Mouse (Mus musculus) midbrain, embryonic 10.5 days (tissue): ENCODE results near the gene Hapln2. TPM values are rescaled to one million over a fixed set of nuclear protein-coding genes. Genes with fewer than 3 reads are reported as not detected.

ENCODE experiments used
- DNase-seq: peaks from one replicate; pipeline ENCODE4 v3.0.0-alpha.2; 2017; ENCODE audit warnings: low spot score
- H3K27ac ChIP-seq: fragments of 300-500 bp; sonication (generic); replicated peaks from 2 replicates; pipeline ENCODE4 v1.5.1; 2016; ENCODE audit warnings: mild to moderate bottlenecking
- H3K27me3 ChIP-seq: fragments of 300-500 bp; sonication (generic); 2 replicates; pipeline ENCODE4 v1.6.1; 2016; ENCODE audit warnings: low read depth, mild to moderate bottlenecking; ENCODE audit not compliant: poor library complexity, severe bottlenecking
- H3K36me3 ChIP-seq: fragments of 300-500 bp; sonication (generic); 2 replicates; pipeline ENCODE4 v1.6.1; 2016; ENCODE audit warnings: mild to moderate bottlenecking, moderate library complexity
- H3K4me1 ChIP-seq: fragments of 300-500 bp; sonication (generic); 2 replicates; pipeline ENCODE4 v1.6.1; 2016
- H3K4me3 ChIP-seq: fragments of 300-500 bp; sonication (generic); 2 replicates; pipeline ENCODE4 v1.5.1; 2016; ENCODE audit warnings: mild to moderate bottlenecking, moderate library complexity
- H3K9me3 ChIP-seq: fragments of 300-500 bp; sonication (generic); replicated peaks from 2 replicates; pipeline ENCODE4 v1.6.1; 2016; ENCODE audit warnings: mild to moderate bottlenecking
- WGBS: fragments of 180-500 bp; shearing (Covaris S2); methylation state at CpG from one replicate; pipeline ENCODE4 v1.1.7; 2016; 5-methylcytosine and 5-hydroxymethylcytosine counted together
- polyA plus RNA-seq: library from polyadenylated mRNA; unstranded; fragments of >200 nt; fragmentation: Nextera tagmentation; extraction: Ambion mirVana; gene quantifications from 2 replicates; pipeline ENCODE4 v1.2.1, GENCODE M21; 2016

The Hapln2 gene
- polyA plus RNA-seq, 1 experiment from 2014 or later: not detected

DNA sequence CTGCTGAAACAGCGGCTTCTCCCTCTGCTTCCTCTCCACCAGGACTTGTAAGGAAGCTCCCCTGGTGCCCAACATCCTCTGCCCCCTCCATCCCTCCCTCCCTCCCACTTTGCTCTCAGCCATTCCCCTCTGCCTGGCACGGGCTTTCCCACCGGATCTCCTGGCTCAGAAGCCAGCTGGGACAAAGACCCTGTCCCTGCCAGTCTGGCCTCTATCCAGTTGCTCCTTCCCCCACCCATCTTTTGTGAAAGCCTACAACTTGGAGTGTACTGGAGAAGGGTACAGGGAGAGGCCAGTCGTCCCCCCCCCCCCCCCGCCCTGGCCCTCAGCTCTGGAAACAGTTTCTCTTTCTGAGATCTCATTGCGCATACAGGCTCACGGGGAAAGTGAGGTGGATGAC is 28.6 kb downstream of the Hapln2 start:
- Histone ChIP-seq H3K4me3 (peak overlapping the region; percentile 56; the same call in 1 of the 2 replicates), H3K9me3 (no peaks in the 10 kb centered on the region; the same call in 1 of the 2 replicates), H3K27me3 (peaks cover 100% of the 10 kb centered on the region), H3K4me1 (peaks cover 62% of the 10 kb centered on the region), H3K27ac (no peak overlapping the region), H3K36me3 (no peaks in the 10 kb centered on the region)
- 3% methylated on average over 7 of the region's 7 CpGs for WGBS
- DNase-seq: no peak

DNA sequence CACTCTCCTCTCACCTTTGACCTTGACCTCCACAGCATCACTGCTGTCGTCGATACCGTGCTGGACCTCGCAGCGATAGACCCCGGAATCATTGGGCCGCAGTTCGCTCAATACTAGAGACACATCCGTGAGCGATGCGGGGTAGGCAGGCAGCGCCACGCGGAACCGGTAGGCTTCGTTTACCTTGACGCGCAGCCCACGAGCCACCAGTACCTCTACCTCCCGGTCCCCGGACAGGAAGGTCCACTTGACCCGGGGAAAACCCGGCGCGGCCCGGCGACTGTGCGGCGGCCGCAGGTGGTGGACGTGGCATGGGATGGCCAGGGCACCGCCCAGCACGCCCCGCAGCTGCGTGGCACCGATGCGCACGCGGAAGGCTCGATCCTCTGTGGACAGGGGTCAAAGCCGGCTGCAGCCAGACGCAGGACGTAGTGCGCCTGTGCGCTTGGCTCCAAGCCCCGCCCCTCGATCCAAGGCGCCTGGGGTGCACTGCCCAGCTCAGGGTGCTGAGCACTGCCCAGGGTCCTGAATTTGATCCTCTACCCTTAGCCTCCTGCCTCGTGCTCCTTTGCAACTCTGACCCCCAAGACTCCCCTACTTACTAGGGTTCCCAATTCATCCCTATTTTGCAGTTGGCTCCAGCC is 30.3 kb downstream of the Hapln2 start:
- Histone ChIP-seq H3K9me3 (no peaks in the 10 kb centered on the region), H3K27me3 (peaks cover 100% of the 10 kb centered on the region), H3K4me3 (peak overlapping the region; percentile 52), H3K36me3 (no peaks in the 10 kb centered on the region), H3K27ac (no peak overlapping the region), H3K4me1 (peaks cover 72% of the 10 kb centered on the region)
- WGBS: under 1% methylated on average over 49 of the region's 49 CpGs
- DNase-seq: no peak

DNA sequence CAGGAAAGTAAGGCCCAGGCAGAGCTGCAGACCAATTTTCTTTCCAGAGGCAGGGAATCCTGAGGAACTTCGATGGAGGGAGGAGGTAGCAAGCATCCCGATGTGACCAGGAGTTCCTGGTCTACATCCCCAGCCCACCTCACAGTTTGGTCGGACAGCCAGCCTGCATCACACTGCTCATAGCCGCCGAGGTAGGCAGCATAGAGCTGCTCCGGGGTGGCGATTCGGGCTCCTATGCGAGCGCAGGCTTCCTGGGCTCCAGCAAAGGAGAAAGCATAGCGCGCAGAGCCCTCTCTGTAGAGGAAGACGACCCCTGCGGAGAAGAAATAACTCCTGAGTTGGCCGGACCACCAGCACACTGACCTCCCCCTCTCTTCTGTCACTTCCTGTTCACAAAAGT is 31.0 kb downstream of the Hapln2 start:
- peak overlapping the region; percentile 52 for H3K4me3 ChIP-seq
- H3K27ac ChIP-seq: no peak overlapping the region
- DNase-seq: peak; percentile 40
- 2% methylated on average over 15 of the region's 15 CpGs for WGBS
- H3K36me3 ChIP-seq: no peaks in the 10 kb centered on the region
- H3K27me3 ChIP-seq: peaks cover 100% of the 10 kb centered on the region
- H3K4me1 ChIP-seq: peaks cover 67% of the 10 kb centered on the region
- H3K9me3 ChIP-seq: no peaks in the 10 kb centered on the region

DNA sequence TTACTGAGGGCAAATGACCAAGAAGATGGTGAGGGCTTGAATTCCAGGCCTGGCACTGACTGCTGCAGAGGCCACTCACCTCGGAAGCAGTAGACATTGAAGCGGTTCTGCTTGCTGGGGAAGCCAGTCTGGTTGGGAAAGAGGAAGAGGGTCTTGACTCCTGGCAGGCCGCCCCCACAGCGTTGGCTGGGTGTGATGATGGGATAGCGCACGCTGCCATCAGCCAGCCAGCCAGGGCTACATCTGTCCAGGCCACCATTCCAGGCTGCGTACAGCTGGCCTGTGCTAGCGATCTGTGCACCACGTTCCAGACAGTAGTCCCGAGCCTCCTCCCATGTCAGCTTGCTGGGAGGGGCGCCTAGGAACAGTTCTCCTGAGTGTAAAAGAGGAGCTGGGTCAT is 32.1 kb downstream of the Hapln2 start:
- H3K9me3 ChIP-seq: no peaks in the 10 kb centered on the region
- no peak overlapping the region for H3K27ac ChIP-seq
- WGBS: 24% methylated on average over 11 of the region's 11 CpGs
- H3K36me3 ChIP-seq: no peaks in the 10 kb centered on the region
- DNase-seq: no peak
- peaks cover 63% of the 10 kb centered on the region for H3K4me1 ChIP-seq
- no peak overlapping the region for H3K4me3 ChIP-seq
- peaks cover 100% of the 10 kb centered on the region for H3K27me3 ChIP-seq

DNA sequence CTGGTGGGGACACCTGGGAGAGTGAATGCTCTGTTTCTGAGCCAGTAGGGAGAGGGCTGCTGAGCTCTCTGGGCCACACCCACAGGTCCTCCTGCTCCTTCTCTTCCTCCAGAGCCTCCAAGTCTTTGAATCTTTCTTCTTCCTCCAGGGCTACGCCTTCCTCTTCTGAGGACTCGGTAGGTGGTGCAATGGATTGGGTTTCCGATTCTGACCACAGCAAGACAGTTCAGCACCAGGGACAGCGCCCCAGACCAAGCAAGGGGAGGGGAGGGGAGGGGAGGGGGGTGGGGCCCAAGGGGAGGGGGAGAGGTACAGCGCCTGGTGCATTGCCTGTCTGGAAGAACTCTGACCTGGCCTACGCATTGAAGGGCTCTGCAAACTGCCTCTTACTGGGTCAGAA is 33.9 kb downstream of the Hapln2 start:
- Histone ChIP-seq H3K4me3 (no peak overlapping the region), H3K27me3 (peaks cover 100% of the 10 kb centered on the region), H3K9me3 (no peaks in the 10 kb centered on the region), H3K4me1 (peaks cover 55% of the 10 kb centered on the region), H3K27ac (peak overlapping the region; percentile 25; the same call in 1 of the 2 replicates), H3K36me3 (no peaks in the 10 kb centered on the region)
- DNase-seq: peak; percentile 71
- WGBS: 2% methylated on average over 5 of the region's 6 CpGs

DNA sequence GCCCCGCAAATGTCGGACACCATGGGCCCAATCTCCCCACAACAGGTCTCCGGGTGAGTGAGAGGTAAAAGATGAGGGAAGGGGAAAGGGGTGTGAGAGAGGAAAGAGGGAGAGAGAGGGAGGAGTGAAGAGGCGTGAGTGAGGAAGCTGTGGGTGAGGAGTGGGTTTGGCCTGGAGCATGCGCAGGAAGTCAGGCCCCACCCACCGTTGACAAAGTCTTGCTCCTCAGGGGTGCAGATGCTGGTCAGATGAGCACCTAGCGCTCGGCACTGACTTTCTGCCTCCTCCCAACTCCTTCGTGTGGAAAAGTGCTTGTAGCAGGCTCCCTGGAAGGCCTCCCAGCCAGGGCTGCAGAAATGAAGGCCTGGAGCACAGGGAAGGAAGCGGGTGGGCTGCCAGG is 37.4 kb downstream of the Hapln2 start:
- Histone ChIP-seq H3K4me3 (no peak overlapping the region), H3K27me3 (peaks cover 77% of the 10 kb centered on the region), H3K27ac (peak overlapping the region; percentile 17; the same call in 1 of the 2 replicates), H3K36me3 (no peaks in the 10 kb centered on the region), H3K9me3 (no peaks in the 10 kb centered on the region), H3K4me1 (peaks cover 67% of the 10 kb centered on the region)
- no peak for DNase-seq
- 36% methylated on average over 10 of the region's 10 CpGs for WGBS

DNA sequence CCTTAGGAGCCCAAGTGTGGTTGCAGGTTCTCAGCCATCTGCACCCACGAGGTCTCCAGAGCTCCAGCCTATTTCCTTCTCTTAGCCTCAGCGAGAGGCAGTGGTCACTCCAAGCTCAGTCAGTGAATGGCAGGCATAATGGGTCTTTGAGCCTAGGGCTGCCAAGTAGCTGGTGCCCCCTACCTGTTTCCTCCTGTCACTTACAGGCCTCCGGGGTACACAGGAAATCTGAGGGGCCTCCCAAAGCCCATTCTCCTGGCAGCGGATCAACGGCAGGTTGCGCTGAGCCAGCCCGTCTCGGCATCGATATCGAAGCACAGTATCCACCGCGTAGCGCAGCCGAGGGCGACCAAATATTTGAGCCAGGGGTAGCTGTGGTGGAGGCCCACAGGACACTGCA is 39.3 kb downstream of the Hapln2 start:
- DNase-seq: no peak
- 7% methylated on average over 15 of the region's 15 CpGs for WGBS
- peak overlapping the region; percentile 84 for H3K27ac ChIP-seq
- no peaks in the 10 kb centered on the region for H3K9me3 ChIP-seq
- H3K36me3 ChIP-seq: no peaks in the 10 kb centered on the region
- H3K27me3 ChIP-seq: peaks cover 59% of the 10 kb centered on the region
- H3K4me3 ChIP-seq: peak overlapping the region; percentile 50
- peaks cover 79% of the 10 kb centered on the region for H3K4me1 ChIP-seq

DNA sequence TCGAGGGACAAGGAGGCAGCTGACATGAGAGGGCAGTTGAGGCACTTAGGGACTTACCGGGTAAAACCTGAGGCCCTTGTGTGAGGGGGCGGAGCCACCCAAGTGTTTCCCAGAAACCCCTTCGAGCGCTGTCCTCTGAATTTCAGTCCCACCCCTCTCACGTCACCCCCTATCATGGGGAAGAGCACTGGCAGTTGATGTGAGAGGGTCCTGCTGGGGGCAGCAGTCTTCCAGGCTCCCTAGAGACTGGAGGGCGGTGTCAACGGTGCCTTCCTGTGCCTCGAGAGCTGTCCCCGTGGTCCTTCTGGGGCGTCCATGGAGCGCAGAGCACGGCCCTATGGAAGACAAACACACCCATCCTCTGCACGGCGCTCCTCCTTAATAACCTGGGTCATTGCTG is 39.8 kb downstream of the Hapln2 start:
- Histone ChIP-seq H3K4me3 (peak overlapping the region; percentile 50), H3K9me3 (no peaks in the 10 kb centered on the region), H3K4me1 (peaks cover 79% of the 10 kb centered on the region), H3K27me3 (peaks cover 54% of the 10 kb centered on the region), H3K27ac (peak overlapping the region; percentile 84), H3K36me3 (no peaks in the 10 kb centered on the region)
- WGBS: under 1% methylated on average over 15 of the region's 15 CpGs
- DNase-seq: peak; percentile 78

DNA sequence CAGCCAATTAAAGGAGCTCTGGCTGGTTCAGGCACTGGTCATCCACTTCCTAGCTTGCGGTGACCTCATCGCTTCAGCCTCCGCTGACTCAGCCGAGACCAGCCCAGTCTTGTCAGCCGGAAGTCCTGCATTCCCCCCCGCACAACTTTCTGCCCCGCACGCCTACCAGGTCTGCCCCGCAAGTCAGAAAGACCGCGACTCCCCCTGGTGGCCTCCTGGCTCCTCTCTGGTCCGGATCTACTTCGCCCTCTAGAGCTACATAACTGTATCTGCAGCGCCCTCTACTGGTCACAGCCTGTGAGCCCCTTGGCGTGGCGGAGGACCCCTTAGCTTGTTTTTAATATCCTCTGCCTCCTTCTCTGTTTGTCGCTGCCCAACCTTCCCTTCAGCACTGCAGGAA is 40.5 kb downstream of the Hapln2 start:
- H3K4me3 ChIP-seq: peak overlapping the region; percentile 50
- peak overlapping the region; percentile 84 for H3K27ac ChIP-seq
- H3K4me1 ChIP-seq: peaks cover 81% of the 10 kb centered on the region
- peaks cover 47% of the 10 kb centered on the region for H3K27me3 ChIP-seq
- WGBS: 1% methylated on average over 17 of the region's 17 CpGs
- peaks cover under 1% of the 10 kb centered on the region; the same call in 1 of the 2 replicates for H3K36me3 ChIP-seq
- DNase-seq: peak; percentile 99
- H3K9me3 ChIP-seq: no peaks in the 10 kb centered on the region

DNA sequence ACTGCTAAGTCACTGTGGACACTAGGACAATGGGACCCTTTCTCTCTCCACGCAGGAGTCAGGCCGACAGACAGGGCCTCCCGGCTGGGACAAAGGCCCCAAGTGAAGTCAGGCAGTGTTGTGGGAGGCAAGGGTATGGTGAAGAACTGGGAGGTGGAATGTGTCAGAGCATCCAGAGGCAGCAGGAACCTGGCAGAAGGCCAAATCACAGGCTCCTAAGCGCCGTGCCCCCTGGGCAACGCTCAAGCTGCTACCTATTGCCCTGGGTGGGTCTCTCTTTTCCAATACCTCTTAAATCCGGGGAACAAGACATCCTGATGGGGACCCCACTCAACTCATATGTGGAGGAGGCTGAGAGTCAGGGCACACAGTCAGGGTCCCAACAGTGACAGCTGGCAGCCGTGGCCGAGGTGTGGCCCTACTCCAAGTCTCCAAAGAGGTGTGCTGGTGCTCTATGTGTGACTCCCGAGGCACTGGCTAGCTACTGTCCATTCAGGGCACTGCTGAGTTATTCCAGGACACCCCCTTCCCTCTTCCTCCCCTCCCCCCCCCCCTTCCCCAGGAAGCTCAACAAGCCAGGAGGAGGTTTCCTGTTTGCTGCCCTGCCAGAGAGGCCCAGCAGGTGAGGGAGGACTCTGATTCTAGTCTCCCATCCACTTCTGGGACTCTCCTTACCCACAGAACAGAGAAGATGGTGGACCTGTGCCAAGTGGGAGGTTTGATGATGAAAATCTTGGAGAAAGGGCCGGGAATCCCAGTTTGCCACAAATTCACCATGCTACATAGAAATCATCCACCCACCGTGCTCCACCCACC is 41.7 kb downstream of the Hapln2 start:
- Histone ChIP-seq H3K4me3 (peak overlapping the region; percentile 50), H3K36me3 (peaks cover 11% of the 10 kb centered on the region; the same call in 1 of the 2 replicates), H3K27ac (peak overlapping the region; percentile 84), H3K9me3 (no peaks in the 10 kb centered on the region), H3K4me1 (peaks cover 89% of the 10 kb centered on the region), H3K27me3 (peaks cover 35% of the 10 kb centered on the region)
- peak; percentile 65 for DNase-seq
- WGBS: 50% methylated on average over 12 of the region's 12 CpGs

DNA sequence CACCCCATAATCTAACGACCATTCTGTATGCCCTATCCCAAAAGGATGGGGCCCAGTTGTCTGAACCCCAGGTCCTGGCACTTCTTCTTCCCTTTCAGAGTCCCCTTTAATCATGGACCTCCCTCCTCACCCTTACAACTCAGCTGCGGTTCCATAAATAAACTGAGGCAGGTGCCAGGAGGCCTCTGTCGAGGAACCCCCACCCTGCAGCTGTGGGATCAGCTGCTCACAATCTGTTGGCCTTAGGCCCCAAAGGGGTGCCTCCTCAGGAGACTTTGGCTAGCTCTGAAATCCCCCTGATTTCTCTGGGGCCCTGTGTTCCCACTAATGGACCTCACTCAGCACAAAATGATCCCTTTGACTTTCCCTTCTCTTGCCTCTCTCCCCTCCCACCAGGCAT is 43.3 kb downstream of the Hapln2 start:
- Histone ChIP-seq H3K4me1 (peaks cover 97% of the 10 kb centered on the region), H3K9me3 (no peaks in the 10 kb centered on the region), H3K4me3 (peak overlapping the region; percentile 7; the same call in 1 of the 2 replicates), H3K27me3 (peaks cover 19% of the 10 kb centered on the region), H3K27ac (peak overlapping the region; percentile 95), H3K36me3 (peaks cover 28% of the 10 kb centered on the region)
- no peak for DNase-seq
- 48% methylated on average over 3 of the region's 3 CpGs for WGBS

DNA sequence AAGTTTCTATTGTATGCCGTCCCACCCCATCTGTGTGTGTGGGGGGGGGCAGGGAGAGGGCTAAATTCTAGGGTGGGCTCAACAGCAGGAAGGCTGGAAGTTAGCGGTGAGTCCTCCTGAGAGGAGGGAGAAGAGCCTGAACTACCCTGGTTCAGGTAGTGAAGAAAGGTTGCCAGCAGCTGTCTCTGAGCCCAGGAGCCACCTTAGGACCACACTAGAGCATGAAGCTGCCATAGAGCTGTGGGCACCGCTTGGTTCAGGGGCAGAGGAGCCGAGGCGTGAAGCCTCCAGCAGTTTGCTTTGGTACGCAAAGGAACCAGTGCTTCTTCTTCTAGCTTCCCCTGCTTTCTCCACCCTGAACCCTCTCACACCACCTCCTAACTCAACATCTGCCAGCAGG is 43.8 kb downstream of the Hapln2 start:
- 44% methylated on average over 6 of the region's 6 CpGs for WGBS
- H3K36me3 ChIP-seq: peaks cover 32% of the 10 kb centered on the region
- peaks cover 100% of the 10 kb centered on the region for H3K4me1 ChIP-seq
- peak overlapping the region; percentile 41 for H3K4me3 ChIP-seq
- no peaks in the 10 kb centered on the region for H3K9me3 ChIP-seq
- H3K27me3 ChIP-seq: peaks cover 14% of the 10 kb centered on the region
- peak overlapping the region; percentile 95 for H3K27ac ChIP-seq
- DNase-seq: no peak
